Mouse (Mus musculus): ENCODE results near the gene Elmo1. TPM values are rescaled to one million over a fixed set of nuclear protein-coding genes. Genes with fewer than 3 reads are reported as not detected.

The Elmo1 gene
- total and polyA plus RNA-seq, 2 experiments from 2014 or later = 35.2 to 36.4 TPM

GRCm38 (mm10) chr13:20564414-20564813 lies 474.0 kb downstream of the Elmo1 start:
- 87% methylated on average over 9 of the region's 9 CpGs for WGBS

GRCm38 (mm10) chr13:20575186-20575585 lies 484.8 kb downstream of the Elmo1 start:
- 83% methylated on average over 2 of the region's 2 CpGs for WGBS

More at GRCm38 (mm10) chr13:20564414-20564813, 474.0 kb downstream of the Elmo1 start:
- no peaks in the 10 kb centered on the region for H3K4me1 ChIP-seq (ENCODE audit: insufficient read depth, low read length)
- H3K36me3 ChIP-seq (ENCODE audit: insufficient read depth, low read length) = 0 out of 2 replicates have a peak, but pooled peaks cover 5% of the 10 kb centered on the region
- ATAC-seq (ENCODE audit: low FRiP score) (no peak), DNase-seq (ENCODE audit: low spot score) (no peak)
- no peaks in the 10 kb centered on the region for H3K27me3 ChIP-seq (ENCODE audit: insufficient read depth, low read length)
- no peak overlapping the region for H3K4me3 ChIP-seq (ENCODE audit: low read depth, low read length)
- no peak overlapping the region for H3K9ac ChIP-seq (replicated peaks; ENCODE audit: low read length, poor library complexity, severe bottlenecking)
- no peak overlapping the region for H3K27ac ChIP-seq (ENCODE audit: low read depth, low read length)
- H3K4me2 ChIP-seq (ENCODE audit: low read depth, low read length, poor library complexity, severe bottlenecking) = no peak overlapping the region
- TF ChIP-seq CTCF (IDR thresholded peaks at IDR 0.05) = no peak; the same call in 1 of the 2 replicates
- H3K9me3 ChIP-seq (ENCODE audit: low read length) = no peaks in the 10 kb centered on the region

GRCm38 (mm10) chr13:20585868-20586267 lies 495.5 kb downstream of the Elmo1 start:
- H3K4me3 ChIP-seq (ENCODE audit: low read depth, low read length) = no peak overlapping the region

More at GRCm38 (mm10) chr13:20575186-20575585, 484.8 kb downstream of the Elmo1 start:
- Histone ChIP-seq H3K4me1 (ENCODE audit: insufficient read depth, low read length) (no peaks in the 10 kb centered on the region), H3K27me3 (ENCODE audit: insufficient read depth, low read length) (no peaks in the 10 kb centered on the region), H3K9ac (replicated peaks; ENCODE audit: low read length, poor library complexity, severe bottlenecking) (no peak overlapping the region), H3K4me3 (ENCODE audit: low read depth, low read length) (no peak overlapping the region), H3K27ac (ENCODE audit: low read depth, low read length) (no peak overlapping the region), H3K4me2 (ENCODE audit: low read depth, low read length, poor library complexity, severe bottlenecking) (no peak overlapping the region), H3K9me3 (ENCODE audit: low read length) (0 out of 2 replicates have a peak, but pooled peaks cover 3% of the 10 kb centered on the region), H3K36me3 (ENCODE audit: insufficient read depth, low read length) (peaks cover 24% of the 10 kb centered on the region; the same call in 1 of the 2 replicates)
- ATAC-seq (ENCODE audit: low FRiP score) = no peak
- no peak for TF ChIP-seq CTCF (IDR thresholded peaks at IDR 0.05)
- no peak for DNase-seq (ENCODE audit: low spot score)

GRCm38 (mm10) chr13:20586462-20586861 lies 496.1 kb downstream of the Elmo1 start:
- TF ChIP-seq CTCF (IDR thresholded peaks at IDR 0.05) = no peak
- Histone ChIP-seq H3K9me3 (ENCODE audit: low read length) (no peaks in the 10 kb centered on the region), H3K4me1 (ENCODE audit: insufficient read depth, low read length) (no peaks in the 10 kb centered on the region), H3K4me3 (ENCODE audit: low read depth, low read length) (no peak overlapping the region), H3K36me3 (ENCODE audit: insufficient read depth, low read length) (no peaks in the 10 kb centered on the region), H3K27me3 (ENCODE audit: insufficient read depth, low read length) (no peaks in the 10 kb centered on the region), H3K9ac (replicated peaks; ENCODE audit: low read length, poor library complexity, severe bottlenecking) (no peak overlapping the region), H3K27ac (ENCODE audit: low read depth, low read length) (no peak overlapping the region), H3K4me2 (ENCODE audit: low read depth, low read length, poor library complexity, severe bottlenecking) (no peak overlapping the region)
- ATAC-seq (ENCODE audit: low FRiP score) = no peak
- DNase-seq (ENCODE audit: low spot score) = no peak
- 77% methylated on average over 3 of the region's 3 CpGs for WGBS

More at GRCm38 (mm10) chr13:20585868-20586267, 495.5 kb downstream of the Elmo1 start:
- no peaks in the 10 kb centered on the region for H3K4me1 ChIP-seq (ENCODE audit: insufficient read depth, low read length)
- no peak overlapping the region for H3K27ac ChIP-seq (ENCODE audit: low read depth, low read length)
- 31% methylated on average over 4 of the region's 4 CpGs for WGBS
- no peak overlapping the region for H3K9ac ChIP-seq (replicated peaks; ENCODE audit: low read length, poor library complexity, severe bottlenecking)
- no peak overlapping the region for H3K4me2 ChIP-seq (ENCODE audit: low read depth, low read length, poor library complexity, severe bottlenecking)
- no peaks in the 10 kb centered on the region for H3K36me3 ChIP-seq (ENCODE audit: insufficient read depth, low read length)
- ATAC-seq (ENCODE audit: low FRiP score) (peak; percentile 41; the same call in 1 of the 2 replicates), DNase-seq (ENCODE audit: low spot score) (no peak)
- H3K27me3 ChIP-seq (ENCODE audit: insufficient read depth, low read length) = no peaks in the 10 kb centered on the region
- no peaks in the 10 kb centered on the region for H3K9me3 ChIP-seq (ENCODE audit: low read length)
- no peak for TF ChIP-seq CTCF (IDR thresholded peaks at IDR 0.05)

GRCm38 (mm10) chr13:20590983-20591382 lies 500.6 kb downstream of the Elmo1 start:
- 78% methylated on average over 4 of the region's 4 CpGs for WGBS
- no peak overlapping the region for H3K27ac ChIP-seq (ENCODE audit: low read depth, low read length)
- no peak overlapping the region for H3K4me3 ChIP-seq (ENCODE audit: low read depth, low read length)
- H3K9me3 ChIP-seq (ENCODE audit: low read length) = no peaks in the 10 kb centered on the region
- no peak for TF ChIP-seq CTCF (IDR thresholded peaks at IDR 0.05)
- H3K9ac ChIP-seq (replicated peaks; ENCODE audit: low read length, poor library complexity, severe bottlenecking) = no peak overlapping the region
- no peak for ATAC-seq (ENCODE audit: low FRiP score)
- no peaks in the 10 kb centered on the region for H3K4me1 ChIP-seq (ENCODE audit: insufficient read depth, low read length)
- H3K27me3 ChIP-seq (ENCODE audit: insufficient read depth, low read length) = no peaks in the 10 kb centered on the region
- no peak overlapping the region for H3K4me2 ChIP-seq (ENCODE audit: low read depth, low read length, poor library complexity, severe bottlenecking)
- H3K36me3 ChIP-seq (ENCODE audit: insufficient read depth, low read length) = no peaks in the 10 kb centered on the region
- DNase-seq (ENCODE audit: low spot score) = no peak

GRCm38 (mm10) chr13:20597307-20597706 lies 506.9 kb downstream of the Elmo1 start:
- H3K4me2 ChIP-seq (ENCODE audit: low read depth, low read length, poor library complexity, severe bottlenecking) = no peak overlapping the region
- no peak for TF ChIP-seq CTCF (IDR thresholded peaks at IDR 0.05)
- no peak overlapping the region for H3K9ac ChIP-seq (replicated peaks; ENCODE audit: low read length, poor library complexity, severe bottlenecking)
- no peak for DNase-seq (ENCODE audit: low spot score)
- no peaks in the 10 kb centered on the region for H3K27me3 ChIP-seq (ENCODE audit: insufficient read depth, low read length)
- H3K4me3 ChIP-seq (ENCODE audit: low read depth, low read length) = no peak overlapping the region
- ATAC-seq (ENCODE audit: low FRiP score) = no peak
- no peaks in the 10 kb centered on the region; the same call in 1 of the 2 replicates for H3K4me1 ChIP-seq (ENCODE audit: insufficient read depth, low read length)
- no peaks in the 10 kb centered on the region for H3K36me3 ChIP-seq (ENCODE audit: insufficient read depth, low read length)
- no peak overlapping the region for H3K27ac ChIP-seq (ENCODE audit: low read depth, low read length)
- no peaks in the 10 kb centered on the region for H3K9me3 ChIP-seq (ENCODE audit: low read length)
- 71% methylated on average over 5 of the region's 5 CpGs for WGBS
